Mouse (Mus musculus) spleen, adult 18-20 months (tissue): ENCODE results near the gene Olfr111.
"Not testable (repeated sequence)": the region's sequence is repeated elsewhere in the genome, so short reads cannot be mapped to it uniquely, and the experiment has no call there.

Experiments
- DNase-seq, 2 experiments: peaks; one replicate each; pipeline ENCODE4 v3.0.0; 2022; ENCODE audit warnings: mixed read lengths in 2 of 2

Olfr111 gene

GRCm38 (mm10) chr17:37507730-37508129, at the start of gene Olfr111:
Olfr111 (plus strand) TSS chr17:37508030.
- no peak for DNase-seq

GRCm38 (mm10) chr17:37458616-37459015, 49.2 kb upstream of the Olfr111 start, which contains the start of gene Olfr109:
Olfr109 (plus strand) TSS chr17:37458916.
- no peak for DNase-seq

GRCm38 (mm10) chr17:37483452-37483851, 24.4 kb upstream of the Olfr111 start, which contains the start of gene H2-M2:
H2-M2 (minus strand) TSS chr17:37483552.
- DNase-seq: no peak

- no peak for DNase-seq
Measured at GRCm38 (mm10) chr17:37491930-37492518, 15.8 kb upstream of the Olfr111 start, which contains the start of gene Olfr110. Olfr110 (plus strand) TSS chr17:37492468.

- DNase-seq: not testable (repeated sequence)
Measured at GRCm38 (mm10) chr17:37524612-37525011, 16.8 kb downstream of the Olfr111 start.

GRCm38 (mm10) chr17:37525427-37525826, 17.6 kb downstream of the Olfr111 start:
- DNase-seq: not testable (repeated sequence)

- no peak for DNase-seq
Measured at GRCm38 (mm10) chr17:37535173-37535572, 27.3 kb downstream of the Olfr111 start.

- not testable (repeated sequence) for DNase-seq
Measured at GRCm38 (mm10) chr17:37538416-37538815, 30.6 kb downstream of the Olfr111 start.

GRCm38 (mm10) chr17:37541454-37542119, 33.8 kb downstream of the Olfr111 start:
- DNase-seq: no peak

GRCm38 (mm10) chr17:37543800-37544435, 36.1 kb downstream of the Olfr111 start:
- no peak for DNase-seq

GRCm38 (mm10) chr17:37558913-37559615, 51.2 kb downstream of the Olfr111 start:
- DNase-seq: no peak

- DNase-seq: no peak
Measured at GRCm38 (mm10) chr17:37569351-37569750, 61.5 kb downstream of the Olfr111 start, which contains the start of gene Olfr112. Olfr112 (minus strand) TSS chr17:37569451.

GRCm38 (mm10) chr17:37577563-37577962, 69.7 kb downstream of the Olfr111 start, which contains the start of gene Olfr113:
Olfr113 (minus strand) TSS chr17:37577663.
- no peak for DNase-seq
